Mouse (Mus musculus) left cerebral cortex, postnatal 14 days (tissue): ENCODE data around the gene Apba3. TPM values are rescaled to one million over a fixed set of nuclear protein-coding genes. Genes with fewer than 3 reads are reported as not detected.

Experiments used
- DNase-seq, 2 experiments: peaks; one replicate each; pipeline ENCODE4 v3.0.0; 2021 to 2022; ENCODE audit warnings: low spot score in 2 of 2, mixed read lengths in 1 of 2
- intact Hi-C: fragments of 180-260 bp; cut with DNase I; formaldehyde crosslinking; loops from one replicate; pipeline ENCODE4 v1.15.1; 2025
- microRNA-seq, 2 experiments: library from miRNA; unstranded; fragments of <30 nt; microRNA quantifications; one replicate each; pipeline ENCODE4 v1.2.0; 2022
- total RNA-seq, 2 experiments: library from RNA; stranded (reverse); gene quantifications; 2 replicates each; pipeline ENCODE4 v1.2.3; 2021

Apba3 gene
- total RNA-seq, 2 experiments from 2014 or later = 34.8 to 35.8 TPM

- intact Hi-C loops = no loop called here
- DNase-seq = no peak
Observed at GRCm38 (mm10) chr10:81321436-81321835, 54.7 kb downstream of the Apba3 start.

DNA sequence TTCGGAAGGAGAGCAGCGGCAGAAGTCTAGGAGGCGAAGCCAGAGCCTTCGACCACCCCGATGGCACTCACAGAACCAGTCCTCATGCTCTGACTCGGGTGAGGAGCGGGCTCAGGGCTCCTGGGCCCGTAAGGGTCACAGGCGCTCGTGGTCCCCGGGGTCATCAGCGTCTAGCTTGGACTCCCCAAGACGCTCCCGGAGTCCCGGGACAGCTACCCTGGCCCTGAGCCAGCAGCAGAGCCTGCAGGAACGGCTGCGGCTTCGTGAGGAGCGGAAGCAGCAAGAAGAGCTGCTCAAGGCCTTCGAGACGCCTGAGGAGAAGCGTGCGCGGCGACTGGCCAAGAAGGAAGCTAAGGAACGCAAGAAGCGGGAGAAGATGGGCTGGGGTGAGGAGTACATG is 55.7 kb downstream of the Apba3 start:
- DNase-seq = no peak
- intact Hi-C loops = no loop called here

Small RNA genes within 50 kb of the gene (microRNA-seq; reads per million reads assigned to microRNA genes)
- gene Mir3057 = 41.2 to 55.5 reads per million in 2 experiments

Other genes with a start within 250 kb of the Apba3 start
- gene Diras1, start 241.3 kb upstream of the Apba3 start, total RNA-seq = 100 to 1,000 TPM; 113 to 117 TPM
- gene Slc39a3, start 229.5 kb upstream of the Apba3 start, total RNA-seq = 10 to 100 TPM; 70.9 to 76.3 TPM
- 100 to 1,000 TPM; 178 to 186 TPM for gene Sgta, start 206.8 kb upstream of the Apba3 start, total RNA-seq
- gene Thop1, start 196.9 kb upstream of the Apba3 start, total RNA-seq = 10 to 100 TPM; 51.1 to 51.2 TPM
- gene Creb3l3, start 168.1 kb upstream of the Apba3 start, total RNA-seq = under 1 TPM; 0.15 to 0.44 TPM
- gene Map2k2, start 161.0 kb upstream of the Apba3 start, total RNA-seq = 100 to 1,000 TPM; 116 to 122 TPM
- 10 to 100 TPM; 74.8 to 76.0 TPM for gene Zbtb7a, start 131.7 kb upstream of the Apba3 start, total RNA-seq
- gene Pias4, start 99.0 kb upstream of the Apba3 start, total RNA-seq = 10 to 100 TPM; 23.7 to 29.9 TPM
- gene Eef2, start 90.3 kb upstream of the Apba3 start, total RNA-seq = 100 to 1,000 TPM; 936 to 941 TPM
- gene Dapk3, start 84.0 kb upstream of the Apba3 start, total RNA-seq = 10 to 100 TPM; 72.2 to 73.3 TPM
- not detected for gene 4930442H23Rik, start 83.1 kb upstream of the Apba3 start, total RNA-seq
- gene Nmrk2, start 64.9 kb upstream of the Apba3 start, total RNA-seq = under 1 TPM in 1 of 2 experiments, not detected in 1; 0.17 TPM
- 100 to 1,000 TPM; 196 to 211 TPM for gene Atcay, start 36.1 kb upstream of the Apba3 start, total RNA-seq
- 10 to 100 TPM; 66.1 to 66.7 TPM for gene Zfr2, start 33.8 kb upstream of the Apba3 start, total RNA-seq
- 100 to 1,000 TPM; 226 to 227 TPM for gene Matk, start 14.0 kb upstream of the Apba3 start, total RNA-seq
- 10 to 100 TPM; 39.0 to 41.4 TPM for gene Mrpl54, start within 50 bp of the Apba3 start, total RNA-seq
- under 1 TPM; 0.15 to 0.47 TPM for gene Tjp3, start 24.6 kb downstream of the Apba3 start, total RNA-seq
- 100 to 1,000 TPM; 391 to 396 TPM for gene Pip5k1c, start 26.0 kb downstream of the Apba3 start, total RNA-seq
- gene Cactin, start 54.1 kb downstream of the Apba3 start, total RNA-seq = 10 to 100 TPM; 25.1 to 27.2 TPM
- gene Tbxa2r, start 61.8 kb downstream of the Apba3 start, total RNA-seq = 1 to 10 TPM; 1.3 to 1.5 TPM
- gene Gipc3, start 76.3 kb downstream of the Apba3 start, total RNA-seq = under 1 TPM; 0.51 to 0.97 TPM
- gene Hmg20b, start 83.5 kb downstream of the Apba3 start, total RNA-seq = 10 to 100 TPM; 21.4 to 23.3 TPM
- 10 to 100 TPM; 37.8 to 38.9 TPM for gene Mfsd12, start 90.5 kb downstream of the Apba3 start, total RNA-seq
- 1 to 10 TPM in 1 of 2 experiments, under 1 TPM in 1; 0.93 to 1.3 TPM for gene 4930404N11Rik, start 98.9 kb downstream of the Apba3 start, total RNA-seq
- 10 to 100 TPM; 74.8 to 80.3 TPM for gene Fzr1, start 111.6 kb downstream of the Apba3 start, total RNA-seq
- gene Dohh, start 117.5 kb downstream of the Apba3 start, total RNA-seq = 10 to 100 TPM; 82.4 to 88.6 TPM
- gene Gm48551, start 117.5 kb downstream of the Apba3 start, total RNA-seq = 1 to 10 TPM; 2.4 to 3.2 TPM
- 1 to 10 TPM; 2.8 to 4.7 TPM for gene Gm48552, start 122.0 kb downstream of the Apba3 start, total RNA-seq
- 1 to 10 TPM; 1.8 to 1.9 TPM for gene Smim24, start 126.1 kb downstream of the Apba3 start, total RNA-seq
- 10 to 100 TPM; 67.0 to 69.8 TPM for gene Nfic, start 188.7 kb downstream of the Apba3 start, total RNA-seq
- gene Celf5, start 215.7 kb downstream of the Apba3 start, total RNA-seq = 100 to 1,000 TPM; 280 to 299 TPM
- 100 to 1,000 TPM in 1 of 2 experiments, 10 to 100 TPM in 1; 80.2 to 104 TPM for gene Ncln, start 229.4 kb downstream of the Apba3 start, total RNA-seq
- gene S1pr4, start 233.2 kb downstream of the Apba3 start, total RNA-seq = under 1 TPM; 0.33 to 0.44 TPM